Mouse (Mus musculus): ENCODE data around the gene Dgkz. TPM values are rescaled to one million over a fixed set of nuclear protein-coding genes. Genes with fewer than 3 reads are reported as not detected.

The Dgkz gene
- polyA plus RNA-seq, 1 experiment from 2014 or later, result 36.7 TPM

GRCm38 (mm10) chr2:91980830-91981229 is 5.2 kb upstream of the Dgkz start:
- WGBS, result 33% methylated on average over 5 of the region's 5 CpGs
- H3K36me3 ChIP-seq (ENCODE audit: control insufficient read depth, insufficient read depth, low read length), result no peaks in the 10 kb centered on the region
- H3K27me3 ChIP-seq (ENCODE audit: control insufficient read depth, insufficient read depth, low read length), result peaks cover 10% of the 10 kb centered on the region
- no peak overlapping the region for H3K4me3 ChIP-seq (ENCODE audit: low read depth, low read length)
- no peak overlapping the region for H3K4me2 ChIP-seq (ENCODE audit: low read depth, low read length)
- H3K4me1 ChIP-seq (ENCODE audit: control insufficient read depth, insufficient read depth, low read length), result peaks cover 17% of the 10 kb centered on the region
- ATAC-seq (ENCODE audit: low read depth), result no peak
- no peak overlapping the region for H3K9ac ChIP-seq (replicated peaks; ENCODE audit: low read depth, low read length)
- H3K9me3 ChIP-seq (ENCODE audit: control insufficient read depth, low read length), result no peaks in the 10 kb centered on the region
- H3K27ac ChIP-seq (ENCODE audit: low read depth, low read length), result no peak overlapping the region

- H3K27me3 ChIP-seq (ENCODE audit: control insufficient read depth, insufficient read depth, low read length), result peaks cover 13% of the 10 kb centered on the region
- 2% methylated on average over 4 of the region's 4 CpGs for WGBS
- peaks cover 18% of the 10 kb centered on the region for H3K4me1 ChIP-seq (ENCODE audit: control insufficient read depth, insufficient read depth, low read length)
- ATAC-seq (ENCODE audit: low read depth), result no peak
- no peak overlapping the region for H3K4me3 ChIP-seq (ENCODE audit: low read depth, low read length)
- no peaks in the 10 kb centered on the region for H3K9me3 ChIP-seq (ENCODE audit: control insufficient read depth, low read length)
- H3K4me2 ChIP-seq (ENCODE audit: low read depth, low read length), result no peak overlapping the region
- H3K36me3 ChIP-seq (ENCODE audit: control insufficient read depth, insufficient read depth, low read length), result no peaks in the 10 kb centered on the region
- no peak overlapping the region for H3K9ac ChIP-seq (replicated peaks; ENCODE audit: low read depth, low read length)
- no peak overlapping the region for H3K27ac ChIP-seq (ENCODE audit: low read depth, low read length)
These were observed 4.6 kb upstream of the Dgkz start for GRCm38 (mm10) chr2:91980245-91980644.

- Histone ChIP-seq H3K4me2 (ENCODE audit: low read depth, low read length) (no peak overlapping the region), H3K4me3 (ENCODE audit: low read depth, low read length) (no peak overlapping the region), H3K4me1 (ENCODE audit: control insufficient read depth, insufficient read depth, low read length) (peaks cover 10% of the 10 kb centered on the region), H3K9ac (replicated peaks; ENCODE audit: low read depth, low read length) (no peak overlapping the region), H3K27ac (ENCODE audit: low read depth, low read length) (peak overlapping the region; percentile 1; the same call in 1 of the 2 replicates), H3K36me3 (ENCODE audit: control insufficient read depth, insufficient read depth, low read length) (no peaks in the 10 kb centered on the region), H3K9me3 (ENCODE audit: control insufficient read depth, low read length) (no peaks in the 10 kb centered on the region), H3K27me3 (ENCODE audit: control insufficient read depth, insufficient read depth, low read length) (peaks cover 13% of the 10 kb centered on the region)
- peak; percentile 22; the same call in 1 of the 2 replicates for ATAC-seq (ENCODE audit: low read depth)
- WGBS, result 12% methylated on average over 2 of the region's 2 CpGs
These were observed 2.9 kb upstream of the Dgkz start for GRCm38 (mm10) chr2:91978547-91978946.

- Histone ChIP-seq H3K9ac (replicated peaks; ENCODE audit: low read depth, low read length) (no peak overlapping the region), H3K4me2 (ENCODE audit: low read depth, low read length) (no peak overlapping the region), H3K4me3 (ENCODE audit: low read depth, low read length) (no peak overlapping the region), H3K4me1 (ENCODE audit: control insufficient read depth, insufficient read depth, low read length) (peaks cover 10% of the 10 kb centered on the region), H3K27ac (ENCODE audit: low read depth, low read length) (peak overlapping the region; percentile 1; the same call in 1 of the 2 replicates), H3K9me3 (ENCODE audit: control insufficient read depth, low read length) (no peaks in the 10 kb centered on the region), H3K36me3 (ENCODE audit: control insufficient read depth, insufficient read depth, low read length) (no peaks in the 10 kb centered on the region), H3K27me3 (ENCODE audit: control insufficient read depth, insufficient read depth, low read length) (peaks cover 13% of the 10 kb centered on the region)
- WGBS, result 79% methylated on average over 4 of the region's 4 CpGs
- ATAC-seq (ENCODE audit: low read depth), result no peak
These were observed 2.3 kb upstream of the Dgkz start for GRCm38 (mm10) chr2:91977960-91978359.

- H3K4me1 ChIP-seq (ENCODE audit: control insufficient read depth, insufficient read depth, low read length), result peaks cover 20% of the 10 kb centered on the region
- WGBS, result 33% methylated on average over 7 of the region's 7 CpGs
These were observed 2.1 kb downstream of the Dgkz start for GRCm38 (mm10) chr2:91973416-91974135.

GRCm38 (mm10) chr2:91972121-91972566 is 3.5 kb downstream of the Dgkz start:
- WGBS, result 10% methylated on average over 13 of the region's 13 CpGs
- H3K36me3 ChIP-seq (ENCODE audit: control insufficient read depth, insufficient read depth, low read length), result no peaks in the 10 kb centered on the region
- no peak overlapping the region for H3K4me2 ChIP-seq (ENCODE audit: low read depth, low read length)
- H3K4me1 ChIP-seq (ENCODE audit: control insufficient read depth, insufficient read depth, low read length), result peaks cover 17% of the 10 kb centered on the region
- peak overlapping the region; percentile 36; the same call in 1 of the 2 replicates for H3K27ac ChIP-seq (ENCODE audit: low read depth, low read length)
- H3K9ac ChIP-seq (replicated peaks; ENCODE audit: low read depth, low read length), result no peak overlapping the region; the same call in 1 of the 2 replicates
- no peak for ATAC-seq (ENCODE audit: low read depth)
- peaks cover 12% of the 10 kb centered on the region for H3K27me3 ChIP-seq (ENCODE audit: control insufficient read depth, insufficient read depth, low read length)
- H3K4me3 ChIP-seq (ENCODE audit: low read depth, low read length), result no peak overlapping the region
- no peaks in the 10 kb centered on the region for H3K9me3 ChIP-seq (ENCODE audit: control insufficient read depth, low read length)

More at GRCm38 (mm10) chr2:91973416-91974135, 2.1 kb downstream of the Dgkz start:
- Histone ChIP-seq H3K9me3 (ENCODE audit: control insufficient read depth, low read length) (no peaks in the 10 kb centered on the region), H3K27me3 (ENCODE audit: control insufficient read depth, insufficient read depth, low read length) (peaks cover 13% of the 10 kb centered on the region), H3K4me3 (ENCODE audit: low read depth, low read length) (no peak overlapping the region), H3K9ac (replicated peaks; ENCODE audit: low read depth, low read length) (no peak overlapping the region), H3K4me2 (ENCODE audit: low read depth, low read length) (no peak overlapping the region), H3K27ac (ENCODE audit: low read depth, low read length) (no peak overlapping the region), H3K36me3 (ENCODE audit: control insufficient read depth, insufficient read depth, low read length) (no peaks in the 10 kb centered on the region)
- ATAC-seq (ENCODE audit: low read depth), result no peak

GRCm38 (mm10) chr2:91971231-91972097 is 4.2 kb downstream of the Dgkz start:
- H3K4me1 ChIP-seq (ENCODE audit: control insufficient read depth, insufficient read depth, low read length), result peaks cover 17% of the 10 kb centered on the region
- WGBS, result 15% methylated on average over 21 of the region's 21 CpGs
- ATAC-seq (ENCODE audit: low read depth), result peak; percentile 39; the same call in 1 of the 2 replicates

GRCm38 (mm10) chr2:91967962-91968361 is 7.7 kb downstream of the Dgkz start:
- no peak overlapping the region for H3K27ac ChIP-seq (ENCODE audit: low read depth, low read length)

More at GRCm38 (mm10) chr2:91971231-91972097, 4.2 kb downstream of the Dgkz start:
- no peak overlapping the region for H3K4me2 ChIP-seq (ENCODE audit: low read depth, low read length)
- no peak overlapping the region for H3K4me3 ChIP-seq (ENCODE audit: low read depth, low read length)
- H3K9ac ChIP-seq (replicated peaks; ENCODE audit: low read depth, low read length), result no peak overlapping the region
- H3K36me3 ChIP-seq (ENCODE audit: control insufficient read depth, insufficient read depth, low read length), result no peaks in the 10 kb centered on the region
- H3K27ac ChIP-seq (ENCODE audit: low read depth, low read length), result peak overlapping the region; percentile 36; the same call in 1 of the 2 replicates
- H3K9me3 ChIP-seq (ENCODE audit: control insufficient read depth, low read length), result no peaks in the 10 kb centered on the region
- peaks cover 9% of the 10 kb centered on the region; the same call in 1 of the 2 replicates for H3K27me3 ChIP-seq (ENCODE audit: control insufficient read depth, insufficient read depth, low read length)

More at GRCm38 (mm10) chr2:91967962-91968361, 7.7 kb downstream of the Dgkz start:
- H3K36me3 ChIP-seq (ENCODE audit: control insufficient read depth, insufficient read depth, low read length), result no peaks in the 10 kb centered on the region
- no peak overlapping the region for H3K9ac ChIP-seq (replicated peaks; ENCODE audit: low read depth, low read length)
- WGBS, result 68% methylated on average over 11 of the region's 11 CpGs
- H3K4me3 ChIP-seq (ENCODE audit: low read depth, low read length), result no peak overlapping the region
- peaks cover 11% of the 10 kb centered on the region; the same call in 1 of the 2 replicates for H3K4me1 ChIP-seq (ENCODE audit: control insufficient read depth, insufficient read depth, low read length)
- no peak for ATAC-seq (ENCODE audit: low read depth)
- H3K4me2 ChIP-seq (ENCODE audit: low read depth, low read length), result no peak overlapping the region
- H3K27me3 ChIP-seq (ENCODE audit: control insufficient read depth, insufficient read depth, low read length), result no peaks in the 10 kb centered on the region
- H3K9me3 ChIP-seq (ENCODE audit: control insufficient read depth, low read length), result no peaks in the 10 kb centered on the region

Measured in neural tube, embryonic 14.5 days (tissue).